3 mouse cellular contexts compared by ENCODE assay signal in genomic region chr1:69825635-69826034, GRCm38 (mm10). TPM values are rescaled to one million over a fixed set of nuclear protein-coding genes. Genes with fewer than 3 reads are reported as not detected.
"Had no signal": no experiment of that assay in that cellular context is flagged by ENCODE, and none has a peak within 500 bp of the region (broad histone marks: within the 10 kb centered on the region; RNA-seq: fewer than 3 reads in every experiment).

No protein-coding gene starts in this region.

RNA-seq across cellular contexts. Expression of gene Spag16, which starts 1.1 kb away (rescaled TPM):
- polyA plus RNA-seq: small intestine, adult 2 months; spleen, adult 2 months; urinary bladder, adult 2 months had no signal
